Mouse (Mus musculus) cerebellum, adult 2 months (tissue): ENCODE measurements at regions not wholly inside any gene's neighbourhood (a gene's known extent, or its start where the extent isn't known, plus 50 kb on each side); places are given as distances from the start of the nearest gene placed in this dataset.

ENCODE experiments used
- CTCF ChIP-seq: fragments of 200-500 bp; IDR thresholded peaks from 2 replicates; pipeline ENCODE4 v1.5.1; 2011; ENCODE audit warnings: low read depth, mild to moderate bottlenecking, control low read depth, low read length, moderate library complexity, borderline replicate concordance; ENCODE audit not compliant: insufficient read depth
- POLR2A ChIP-seq: fragments of 200-500 bp; IDR thresholded peaks from 2 replicates; pipeline ENCODE4 v1.6.1; 2011; ENCODE audit warnings: low read length, control low read depth, borderline replicate concordance; ENCODE audit not compliant: insufficient read depth

- TF ChIP-seq CTCF (no peak), POLR2A (no peak)
Measured at GRCm38 (mm10) chr9:103941176-103941900, 61.0 kb upstream of the Nphp3 start.
